Mouse (Mus musculus) liver, embryonic 14.5 days (tissue): ENCODE results near the gene Rnase2b. TPM values are rescaled to one million over a fixed set of nuclear protein-coding genes. Genes with fewer than 3 reads are reported as not detected.
"Not testable (repeated sequence)": the region's sequence is repeated elsewhere in the genome, so short reads cannot be mapped to it uniquely, and the experiment has no call there.

Experiments
- ATAC-seq: fragments of 200-750 bp; cut with Nextera tagmentation; 2 replicates; pipeline ENCODE4 v1.8.0; 2017; ENCODE audit warnings: moderate number of reproducible peaks, mild to moderate bottlenecking, moderate library complexity; ENCODE audit not compliant: insufficient read depth
- DNase-seq, 3 experiments: peaks; one replicate each; pipeline ENCODE4 v3.0.0-alpha.2; 2012 to 2013; ENCODE audit warnings: low read depth in 3 of 3, low spot score in 3 of 3
- H3K27ac ChIP-seq: fragments of 300-500 bp; sonication (generic); 2 replicates; pipeline ENCODE4 v1.5.1; 2014; ENCODE audit warnings: moderate library complexity, mild to moderate bottlenecking, control low read depth, inconsistent platforms
- H3K27me3 ChIP-seq: fragments of 300-500 bp; sonication (generic); 2 replicates; pipeline ENCODE4 v1.6.1; 2014; ENCODE audit warnings: mild to moderate bottlenecking, low read length, moderate library complexity; ENCODE audit not compliant: control insufficient read depth, insufficient read depth
- H3K36me3 ChIP-seq: fragments of 300-500 bp; sonication (generic); replicated peaks from 2 replicates; pipeline ENCODE4 v1.6.1; 2014; ENCODE audit warnings: low read depth; ENCODE audit not compliant: control insufficient read depth, insufficient read depth
- H3K4me1 ChIP-seq, 2 experiments: fragments of 200-500 bp in 1 of 2; fragments of 300-500 bp in 1 of 2; sonication (generic) in 1 of 2; replicated peaks; 2 replicates each; pipeline ENCODE4 v1.6.1; 2012 to 2014; ENCODE audit warnings: antibody characterized with exemption in 1 of 2, inconsistent platforms in 1 of 2, low read length in 1 of 2; ENCODE audit not compliant: control insufficient read depth in 2 of 2, insufficient read depth in 2 of 2
- H3K4me2 ChIP-seq: fragments of 300-500 bp; sonication (generic); 2 replicates; pipeline ENCODE4 v1.6.1; 2014; ENCODE audit warnings: low read depth, mild to moderate bottlenecking, control low read depth, moderate library complexity
- H3K4me3 ChIP-seq, 2 experiments: fragments of 200-500 bp in 1 of 2; fragments of 300-500 bp in 1 of 2; sonication (generic) in 1 of 2; 2 replicates each; pipeline ENCODE4 v1.5.1; 2012 to 2014; ENCODE audit warnings: low read depth in 2 of 2, low read length in 2 of 2, mild to moderate bottlenecking in 2 of 2, control low read depth in 1 of 2, inconsistent platforms in 1 of 2, moderate library complexity in 1 of 2; ENCODE audit not compliant: insufficient read depth in 1 of 2
- H3K9ac ChIP-seq: fragments of 300-500 bp; sonication (generic); replicated peaks from 2 replicates; pipeline ENCODE4 v1.6.1; 2014; ENCODE audit warnings: mild to moderate bottlenecking, control low read depth, moderate library complexity
- H3K9me3 ChIP-seq: fragments of 300-500 bp; sonication (generic); 2 replicates; pipeline ENCODE4 v1.6.1; 2016; ENCODE audit warnings: low read length, mixed read lengths; ENCODE audit not compliant: control insufficient read depth
- CTCF ChIP-seq: IDR thresholded peaks from 2 replicates; pipeline ENCODE4 v1.5.1; 2016; ENCODE audit warnings: antibody characterized with exemption, low read depth, control low read depth
- EP300 ChIP-seq: IDR thresholded peaks from 2 replicates; pipeline ENCODE4 v1.6.1; 2016; ENCODE audit warnings: antibody characterized with exemption, low read depth
- WGBS: fragments of 180-500 bp; shearing (Covaris S2); extraction: QIAGEN DNeasy Blood & Tissue Kit; methylation state at CpG from one replicate; pipeline ENCODE4 v1.1.7; 2014; ENCODE audit not compliant: insufficient replicate concordance; 5-methylcytosine and 5-hydroxymethylcytosine counted together
- polyA plus RNA-seq, 2 experiments: library from polyadenylated mRNA; depleted of rRNA in 1 of 2; stranded (reverse) in 1 of 2; unstranded in 1 of 2; fragments of >200 nt; fragmentation: Nextera tagmentation in 1 of 2; extraction: Ambion mirVana in 1 of 2; gene quantifications; 2 replicates each; pipeline versions ENCODE4 v1.2.1 to v1.2.3; 2012 to 2014

The Rnase2b gene
- polyA plus RNA-seq (2012; rRNA removed) (not detected in 2 replicates), polyA plus RNA-seq (2014; fragmentation: Nextera tagmentation; extraction: Ambion mirVana) (not detected in 2 replicates)

GRCm38 (mm10) chr14:51161976-51162375 is at the start of gene Rnase2b:
TSS of gene Rnase2b (plus strand) at chr14:51162260.
- not testable (repeated sequence) for H3K36me3 ChIP-seq, H3K9me3 ChIP-seq, ATAC-seq, H3K9ac ChIP-seq, DNase-seq, H3K27me3 ChIP-seq, H3K4me1 ChIP-seq, H3K4me2 ChIP-seq, H3K4me3 ChIP-seq, H3K27ac ChIP-seq
- WGBS, result 63% methylated on average over 3 of the region's 3 CpGs

GRCm38 (mm10) chr14:51113476-51113875 is 48.6 kb upstream of the Rnase2b start:
- TF ChIP-seq CTCF (no peak), EP300 (no peak)

GRCm38 (mm10) chr14:51113916-51114560 is 48.0 kb upstream of the Rnase2b start, which contains the start of gene Eddm3b:
TSS of gene Eddm3b (plus strand) at chr14:51114426.
- ATAC-seq, result no peak
- Histone ChIP-seq H3K36me3 (no peaks in the 10 kb centered on the region), H3K4me1 (peaks cover 0 to 4% of the 10 kb centered on the region in 2 experiments; a peak in 1 of 4 replicates), H3K27ac (no peak within 1 kb of the TSS), H3K9me3 (no peaks in the 10 kb centered on the region), H3K27me3 (no peaks in the 10 kb centered on the region), H3K4me3 (no peak within 1 kb of the TSS), H3K4me2 (no peak within 1 kb of the TSS), H3K9ac (no peak within 1 kb of the TSS)
- WGBS, result 64% methylated on average over 12 of the region's 12 CpGs
- DNase-seq, result no peak
- TF ChIP-seq CTCF, result no peak
- no peak for TF ChIP-seq EP300

More at GRCm38 (mm10) chr14:51113476-51113875, 48.6 kb upstream of the Rnase2b start:
- H3K27ac ChIP-seq, result no peak overlapping the region
- ATAC-seq (no peak), DNase-seq (no peak)
- H3K9me3 ChIP-seq, result no peaks in the 10 kb centered on the region
- no peaks in the 10 kb centered on the region for H3K27me3 ChIP-seq
- no peak overlapping the region for H3K4me2 ChIP-seq
- WGBS, result 49% methylated on average over 9 of the region's 9 CpGs
- H3K9ac ChIP-seq, result no peak overlapping the region
- H3K4me3 ChIP-seq, result no peak overlapping the region
- no peaks in the 10 kb centered on the region for H3K36me3 ChIP-seq
- H3K4me1 ChIP-seq, result peaks cover 0 to 4% of the 10 kb centered on the region in 2 experiments; a peak in 1 of 4 replicates

GRCm38 (mm10) chr14:51125684-51126083 is 36.4 kb upstream of the Rnase2b start:
- DNase-seq (no peak), ATAC-seq (no peak)
- Histone ChIP-seq H3K4me3 (no peak overlapping the region), H3K4me1 (peaks cover 44 to 59% of the 10 kb centered on the region in 2 experiments), H3K36me3 (no peaks in the 10 kb centered on the region), H3K9me3 (no peaks in the 10 kb centered on the region), H3K27me3 (no peaks in the 10 kb centered on the region), H3K27ac (no peak overlapping the region), H3K9ac (no peak overlapping the region), H3K4me2 (no peak overlapping the region)
- 81% methylated on average over 6 of the region's 6 CpGs for WGBS
- TF ChIP-seq CTCF, result no peak
- TF ChIP-seq EP300, result no peak

- H3K27ac ChIP-seq, result peak overlapping the region; percentile 99
- ATAC-seq (peak; percentile 83), DNase-seq (peak; percentile 71 to 77 (median 73))
- H3K9me3 ChIP-seq, result no peaks in the 10 kb centered on the region
- no peaks in the 10 kb centered on the region for H3K36me3 ChIP-seq
- H3K4me2 ChIP-seq, result peak overlapping the region; percentile 90
- H3K4me3 ChIP-seq, result peak overlapping the region in 1 of 2 experiments; percentile 8; a peak in 1 of 4 replicates
- H3K9ac ChIP-seq, result peak overlapping the region; percentile 65
- H3K4me1 ChIP-seq, result peaks cover 60 to 73% of the 10 kb centered on the region in 2 experiments
- 21% methylated on average over 2 of the region's 2 CpGs for WGBS
- no peaks in the 10 kb centered on the region for H3K27me3 ChIP-seq
- TF ChIP-seq CTCF (peak; percentile 25), EP300 (peak; percentile 57)
These were observed 34.3 kb upstream of the Rnase2b start for GRCm38 (mm10) chr14:51127648-51128258.
